Mouse (Mus musculus): ENCODE measurements around the gene Ap1s3.

Ap1s3 gene

GRCm38 (mm10) chr1:79671543-79672337 is at the start of gene Ap1s3:
Gene Ap1s3 (minus strand): TSS chr1:79671972.
- DNase-seq, result peak; percentile 72

GRCm38 (mm10) chr1:79714152-79714923 is 42.6 kb upstream of the Ap1s3 start:
- no peak for DNase-seq

- DNase-seq, result no peak
Measured at GRCm38 (mm10) chr1:79713081-79713480, 41.3 kb upstream of the Ap1s3 start.

- DNase-seq, result no peak
Measured at GRCm38 (mm10) chr1:79711147-79712126, 39.7 kb upstream of the Ap1s3 start.

- DNase-seq, result no peak
Measured at GRCm38 (mm10) chr1:79710678-79711077, 38.9 kb upstream of the Ap1s3 start.

GRCm38 (mm10) chr1:79710216-79710615 is 38.4 kb upstream of the Ap1s3 start:
- no peak for DNase-seq

- DNase-seq, result no peak
Measured at GRCm38 (mm10) chr1:79707383-79707782, 35.6 kb upstream of the Ap1s3 start.

- DNase-seq, result no peak
Measured at GRCm38 (mm10) chr1:79706707-79707106, 34.9 kb upstream of the Ap1s3 start.

- DNase-seq, result no peak
Measured at GRCm38 (mm10) chr1:79704672-79705071, 32.9 kb upstream of the Ap1s3 start.

- no peak for DNase-seq
Measured at GRCm38 (mm10) chr1:79703520-79703919, 31.7 kb upstream of the Ap1s3 start.

GRCm38 (mm10) chr1:79698506-79698905 is 26.7 kb upstream of the Ap1s3 start:
- no peak for DNase-seq

GRCm38 (mm10) chr1:79697382-79697781 is 25.6 kb upstream of the Ap1s3 start:
- peak; percentile 15 for DNase-seq

- DNase-seq, result no peak
Measured at GRCm38 (mm10) chr1:79696933-79697332, 25.2 kb upstream of the Ap1s3 start.

GRCm38 (mm10) chr1:79692482-79692881 is 20.7 kb upstream of the Ap1s3 start:
- DNase-seq, result no peak

GRCm38 (mm10) chr1:79687254-79687653 is 15.5 kb upstream of the Ap1s3 start:
- no peak for DNase-seq

GRCm38 (mm10) chr1:79684027-79684426 is 12.3 kb upstream of the Ap1s3 start:
- no peak for DNase-seq

- DNase-seq, result no peak
Measured at GRCm38 (mm10) chr1:79682936-79683335, 11.2 kb upstream of the Ap1s3 start.

GRCm38 (mm10) chr1:79680777-79681176 is 9.0 kb upstream of the Ap1s3 start:
- no peak for DNase-seq

GRCm38 (mm10) chr1:79678117-79678684 is 6.4 kb upstream of the Ap1s3 start:
- no peak for DNase-seq

- no peak for DNase-seq
Measured at GRCm38 (mm10) chr1:79675716-79676115, 3.9 kb upstream of the Ap1s3 start.

- peak; percentile 7 for DNase-seq
Measured at GRCm38 (mm10) chr1:79671196-79671542, 603 bp downstream of the Ap1s3 start.

- DNase-seq, result no peak
Measured at GRCm38 (mm10) chr1:79669419-79669974, 2.3 kb downstream of the Ap1s3 start.
